Mouse (Mus musculus): Measurements from ENCODE around the gene Add2. TPM values are rescaled to one million over a fixed set of nuclear protein-coding genes. Genes with fewer than 3 reads are reported as not detected.

Gene Add2
- polyA plus RNA-seq, 1 experiment from 2014 or later: 6.4 TPM

GRCm38 (mm10) chr6:86144986-86145385 lies 116.5 kb downstream of the Add2 start:
- H3K9me3 ChIP-seq (ENCODE audit: control insufficient read depth, low read length): no peaks in the 10 kb centered on the region
- no peak overlapping the region for H3K27ac ChIP-seq (replicated peaks; ENCODE audit: low read depth, low read length)
- no peak overlapping the region for H3K4me3 ChIP-seq (ENCODE audit: low read depth, low read length)
- DNase-seq (ENCODE audit: low spot score): no peak
- ATAC-seq (ENCODE audit: insufficient number of reproducible peaks, low FRiP score, low TSS enrichment, low read depth): no peak
- no peaks in the 10 kb centered on the region for H3K4me1 ChIP-seq (ENCODE audit: control insufficient read depth, insufficient read depth, low read length)
- no peaks in the 10 kb centered on the region for H3K36me3 ChIP-seq (ENCODE audit: control insufficient read depth, insufficient read depth, low read length)
- H3K27me3 ChIP-seq (ENCODE audit: control insufficient read depth, insufficient read depth, low read length): no peaks in the 10 kb centered on the region
- no peak overlapping the region for H3K9ac ChIP-seq (ENCODE audit: low read length)
- WGBS: 93% methylated on average over 6 of the region's 6 CpGs
- no peak overlapping the region for H3K4me2 ChIP-seq (ENCODE audit: low read depth, severe bottlenecking)

- no peaks in the 10 kb centered on the region for H3K36me3 ChIP-seq (ENCODE audit: control insufficient read depth, insufficient read depth, low read length)
- no peaks in the 10 kb centered on the region for H3K9me3 ChIP-seq (ENCODE audit: control insufficient read depth, low read length)
- H3K4me1 ChIP-seq (ENCODE audit: control insufficient read depth, insufficient read depth, low read length): no peaks in the 10 kb centered on the region
- DNase-seq (ENCODE audit: low spot score) (no peak), ATAC-seq (ENCODE audit: insufficient number of reproducible peaks, low FRiP score, low TSS enrichment, low read depth) (no peak)
- no peak overlapping the region for H3K4me2 ChIP-seq (ENCODE audit: low read depth, severe bottlenecking)
- no peak overlapping the region for H3K9ac ChIP-seq (ENCODE audit: low read length)
- H3K4me3 ChIP-seq (ENCODE audit: low read depth, low read length): no peak overlapping the region
- no peak overlapping the region for H3K27ac ChIP-seq (replicated peaks; ENCODE audit: low read depth, low read length)
- WGBS: 43% methylated on average over 4 of the region's 4 CpGs
- H3K27me3 ChIP-seq (ENCODE audit: control insufficient read depth, insufficient read depth, low read length): no peaks in the 10 kb centered on the region
Measured at GRCm38 (mm10) chr6:86148518-86148917, 120.0 kb downstream of the Add2 start.

DNA sequence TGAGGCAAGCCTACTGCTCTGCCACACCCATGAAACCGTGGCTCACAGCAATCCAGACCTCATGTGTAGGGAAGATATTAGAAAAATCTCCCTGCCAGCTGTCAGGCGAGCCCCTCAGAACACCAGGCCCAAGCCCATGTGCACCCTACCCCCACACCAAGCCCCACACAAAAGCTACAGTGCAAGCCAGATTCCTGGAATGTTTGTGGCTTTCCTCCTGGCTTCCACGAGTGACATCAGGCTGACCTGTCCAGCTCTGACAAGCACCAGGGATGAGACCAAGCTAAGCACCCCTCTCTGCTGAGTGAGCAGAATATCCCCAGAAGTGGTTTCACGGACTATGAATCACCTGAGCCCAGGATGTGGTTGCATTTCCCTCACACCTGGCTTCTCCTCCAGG lies 120.5 kb downstream of the Add2 start:
- no peaks in the 10 kb centered on the region for H3K36me3 ChIP-seq (ENCODE audit: control insufficient read depth, insufficient read depth, low read length)
- DNase-seq (ENCODE audit: low spot score): no peak
- no peak for ATAC-seq (ENCODE audit: insufficient number of reproducible peaks, low FRiP score, low TSS enrichment, low read depth)
- H3K4me3 ChIP-seq (ENCODE audit: low read depth, low read length): no peak overlapping the region
- H3K9ac ChIP-seq (ENCODE audit: low read length): no peak overlapping the region
- no peaks in the 10 kb centered on the region for H3K9me3 ChIP-seq (ENCODE audit: control insufficient read depth, low read length)
- no peak overlapping the region for H3K4me2 ChIP-seq (ENCODE audit: low read depth, severe bottlenecking)
- no peak overlapping the region for H3K27ac ChIP-seq (replicated peaks; ENCODE audit: low read depth, low read length)
- 49% methylated on average over 4 of the region's 4 CpGs for WGBS
- H3K4me1 ChIP-seq (ENCODE audit: control insufficient read depth, insufficient read depth, low read length): no peaks in the 10 kb centered on the region
- no peaks in the 10 kb centered on the region for H3K27me3 ChIP-seq (ENCODE audit: control insufficient read depth, insufficient read depth, low read length)

DNA sequence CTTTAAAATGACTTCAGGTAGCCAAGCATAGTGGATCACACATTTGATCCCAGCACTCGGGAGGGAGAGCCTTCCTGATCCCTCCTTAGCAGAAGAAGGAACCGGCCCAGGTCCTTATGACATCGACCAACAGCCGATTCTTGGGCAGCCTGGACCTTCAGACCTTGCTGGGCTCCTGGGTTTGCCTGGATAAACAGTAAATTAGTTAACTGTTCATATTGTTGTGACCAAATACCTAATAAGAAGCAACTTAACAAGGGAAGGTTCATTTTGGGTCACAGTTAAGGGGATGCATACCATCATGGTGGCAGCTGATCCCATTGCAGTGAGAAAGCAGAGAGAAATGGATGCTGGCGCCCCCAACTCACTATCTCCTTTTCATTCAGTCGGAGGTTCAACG lies 124.2 kb downstream of the Add2 start:
- WGBS: 87% methylated on average over 7 of the region's 7 CpGs
- DNase-seq (ENCODE audit: low spot score): no peak
- no peaks in the 10 kb centered on the region for H3K4me1 ChIP-seq (ENCODE audit: control insufficient read depth, insufficient read depth, low read length)

DNA sequence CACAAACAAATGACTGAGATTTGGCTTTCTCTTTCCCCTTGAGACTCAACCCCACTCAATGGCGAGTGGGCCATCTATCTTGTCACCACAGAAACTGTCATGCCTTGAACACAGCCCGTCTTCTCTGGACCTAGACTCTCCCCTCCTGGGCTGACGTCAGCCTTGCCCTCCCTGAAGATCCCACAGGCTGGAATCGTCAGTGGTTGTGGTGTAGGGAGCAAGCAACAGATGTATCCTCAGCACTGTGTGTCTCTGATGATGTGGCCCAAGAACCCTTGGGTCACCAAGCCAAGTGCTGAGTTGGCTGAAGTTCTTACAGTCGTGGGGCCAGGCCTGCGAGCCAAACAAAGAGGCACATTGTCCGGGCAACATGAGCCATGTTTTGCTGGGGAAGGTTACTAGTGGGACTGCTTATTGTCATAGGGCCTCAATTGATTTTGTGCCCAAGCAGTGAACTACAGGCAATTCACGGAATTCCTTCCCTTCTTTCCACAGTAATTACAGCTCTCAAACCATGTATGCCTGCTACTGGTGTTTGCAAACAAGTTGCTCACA lies 125.0 kb downstream of the Add2 start:
- Histone ChIP-seq H3K4me2 (ENCODE audit: low read depth, severe bottlenecking) (no peak overlapping the region), H3K9me3 (ENCODE audit: control insufficient read depth, low read length) (no peaks in the 10 kb centered on the region), H3K4me3 (ENCODE audit: low read depth, low read length) (no peak overlapping the region), H3K27ac (replicated peaks; ENCODE audit: low read depth, low read length) (no peak overlapping the region), H3K4me1 (ENCODE audit: control insufficient read depth, insufficient read depth, low read length) (no peaks in the 10 kb centered on the region), H3K36me3 (ENCODE audit: control insufficient read depth, insufficient read depth, low read length) (no peaks in the 10 kb centered on the region), H3K9ac (ENCODE audit: low read length) (no peak overlapping the region), H3K27me3 (ENCODE audit: control insufficient read depth, insufficient read depth, low read length) (no peaks in the 10 kb centered on the region)
- DNase-seq (ENCODE audit: low spot score) (no peak), ATAC-seq (ENCODE audit: insufficient number of reproducible peaks, low FRiP score, low TSS enrichment, low read depth) (no peak)
- 82% methylated on average over 8 of the region's 8 CpGs for WGBS

More for the DNA sequence above, 124.2 kb downstream of the Add2 start:
- no peak overlapping the region for H3K4me3 ChIP-seq (ENCODE audit: low read depth, low read length)
- ATAC-seq (ENCODE audit: insufficient number of reproducible peaks, low FRiP score, low TSS enrichment, low read depth): no peak
- H3K27ac ChIP-seq (replicated peaks; ENCODE audit: low read depth, low read length): no peak overlapping the region
- no peaks in the 10 kb centered on the region for H3K27me3 ChIP-seq (ENCODE audit: control insufficient read depth, insufficient read depth, low read length)
- H3K9ac ChIP-seq (ENCODE audit: low read length): no peak overlapping the region
- H3K9me3 ChIP-seq (ENCODE audit: control insufficient read depth, low read length): no peaks in the 10 kb centered on the region
- no peaks in the 10 kb centered on the region for H3K36me3 ChIP-seq (ENCODE audit: control insufficient read depth, insufficient read depth, low read length)
- no peak overlapping the region for H3K4me2 ChIP-seq (ENCODE audit: low read depth, severe bottlenecking)

- DNase-seq (ENCODE audit: low spot score) (no peak), ATAC-seq (ENCODE audit: insufficient number of reproducible peaks, low FRiP score, low TSS enrichment, low read depth) (no peak)
- 81% methylated on average over 5 of the region's 5 CpGs for WGBS
- H3K4me2 ChIP-seq (ENCODE audit: low read depth, severe bottlenecking): no peak overlapping the region
- H3K27me3 ChIP-seq (ENCODE audit: control insufficient read depth, insufficient read depth, low read length): no peaks in the 10 kb centered on the region
- no peak overlapping the region for H3K4me3 ChIP-seq (ENCODE audit: low read depth, low read length)
- H3K9me3 ChIP-seq (ENCODE audit: control insufficient read depth, low read length): no peaks in the 10 kb centered on the region
- no peaks in the 10 kb centered on the region for H3K36me3 ChIP-seq (ENCODE audit: control insufficient read depth, insufficient read depth, low read length)
- H3K9ac ChIP-seq (ENCODE audit: low read length): no peak overlapping the region
- H3K27ac ChIP-seq (replicated peaks; ENCODE audit: low read depth, low read length): no peak overlapping the region
- no peaks in the 10 kb centered on the region for H3K4me1 ChIP-seq (ENCODE audit: control insufficient read depth, insufficient read depth, low read length)
Measured at GRCm38 (mm10) chr6:86154006-86154405, 125.5 kb downstream of the Add2 start.

- Histone ChIP-seq H3K27ac (replicated peaks; ENCODE audit: low read depth, low read length) (no peak overlapping the region), H3K9ac (ENCODE audit: low read length) (no peak overlapping the region), H3K4me3 (ENCODE audit: low read depth, low read length) (no peak overlapping the region), H3K4me2 (ENCODE audit: low read depth, severe bottlenecking) (no peak overlapping the region), H3K9me3 (ENCODE audit: control insufficient read depth, low read length) (no peaks in the 10 kb centered on the region), H3K27me3 (ENCODE audit: control insufficient read depth, insufficient read depth, low read length) (no peaks in the 10 kb centered on the region), H3K36me3 (ENCODE audit: control insufficient read depth, insufficient read depth, low read length) (no peaks in the 10 kb centered on the region), H3K4me1 (ENCODE audit: control insufficient read depth, insufficient read depth, low read length) (no peaks in the 10 kb centered on the region)
- ATAC-seq (ENCODE audit: insufficient number of reproducible peaks, low FRiP score, low TSS enrichment, low read depth) (no peak), DNase-seq (ENCODE audit: low spot score) (no peak)
- 67% methylated on average over 2 of the region's 2 CpGs for WGBS
Measured at GRCm38 (mm10) chr6:86154481-86154880, 126.0 kb downstream of the Add2 start.

GRCm38 (mm10) chr6:86157253-86158234 lies 129.1 kb downstream of the Add2 start:
- no peak for ATAC-seq (ENCODE audit: insufficient number of reproducible peaks, low FRiP score, low TSS enrichment, low read depth)
- no peak overlapping the region for H3K4me2 ChIP-seq (ENCODE audit: low read depth, severe bottlenecking)
- DNase-seq (ENCODE audit: low spot score): no peak

More at GRCm38 (mm10) chr6:86157253-86158234, 129.1 kb downstream of the Add2 start:
- Histone ChIP-seq H3K9me3 (ENCODE audit: control insufficient read depth, low read length) (no peaks in the 10 kb centered on the region), H3K4me3 (ENCODE audit: low read depth, low read length) (no peak overlapping the region), H3K27me3 (ENCODE audit: control insufficient read depth, insufficient read depth, low read length) (no peaks in the 10 kb centered on the region), H3K9ac (ENCODE audit: low read length) (no peak overlapping the region), H3K36me3 (ENCODE audit: control insufficient read depth, insufficient read depth, low read length) (no peaks in the 10 kb centered on the region), H3K4me1 (ENCODE audit: control insufficient read depth, insufficient read depth, low read length) (no peaks in the 10 kb centered on the region), H3K27ac (replicated peaks; ENCODE audit: low read depth, low read length) (no peak overlapping the region)
- WGBS: 75% methylated on average over 17 of the region's 17 CpGs
